Mouse (Mus musculus): ENCODE data around the gene Rbfox1.

DNA sequence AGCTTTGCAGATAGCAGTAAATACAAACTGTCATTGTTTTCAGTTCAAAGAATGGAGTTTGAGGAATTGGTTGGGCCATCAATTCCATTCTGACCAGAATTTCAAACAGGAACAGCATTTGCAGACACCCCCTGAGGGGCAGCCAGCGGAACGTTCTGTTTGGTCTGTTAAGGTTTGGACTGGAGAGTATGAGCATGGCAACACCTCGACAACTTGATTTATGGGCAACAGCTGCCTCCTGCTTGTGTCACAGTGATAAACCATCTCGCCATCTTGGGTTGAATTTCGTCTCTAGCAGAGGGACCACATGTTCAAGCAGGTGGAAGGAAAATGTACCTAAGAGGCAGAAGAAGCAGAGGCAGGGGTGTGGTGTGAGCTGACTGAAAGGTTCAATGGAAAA, 949.9 kb downstream of the Rbfox1 start:
- peak; percentile 94 for TF ChIP-seq MYOD1 (IDR thresholded peaks at IDR 0.05; ENCODE audit: control insufficient read depth, insufficient read length, low read depth)
- TF ChIP-seq CTCF (IDR thresholded peaks at IDR 0.05; ENCODE audit: control insufficient read depth, insufficient read depth, insufficient read length): no peak

All from C2C12 (cell line).